Mouse (Mus musculus): ENCODE measurements at regions not wholly inside any gene's neighbourhood (a gene's known extent, or its start where the extent isn't known, plus 50 kb on each side); places are given as distances from the start of the nearest gene placed in this dataset.

GRCm38 (mm10) chr1:42058494-42058893 is 637.1 kb upstream of the Pou3f3 start:
- TF ChIP-seq CTCF (IDR thresholded peaks at IDR 0.05; ENCODE audit: borderline replicate concordance, extremely low read depth, insufficient read depth, insufficient read length) (no peak), POLR2A (IDR thresholded peaks at IDR 0.05; ENCODE audit: borderline replicate concordance, extremely low read depth, insufficient read depth, insufficient read length, poor library complexity, severe bottlenecking) (no peak)

Data from brain, embryonic 14.5 days (tissue).